Mouse (Mus musculus): ENCODE results near the gene Col16a1. TPM values are rescaled to one million over a fixed set of nuclear protein-coding genes. Genes with fewer than 3 reads are reported as not detected.

Col16a1 gene
- total and polyA plus RNA-seq, 3 experiments: 0.25 to 0.50 TPM; not detected in 1

GRCm38 (mm10) chr4:130044211-130044610 is 3.4 kb upstream of the Col16a1 start:
- TF ChIP-seq ZMIZ1 (IDR thresholded peaks at IDR 0.05; ENCODE audit: low read depth, low read length) (no peak), HCFC1 (IDR thresholded peaks at IDR 0.05; ENCODE audit: low read depth, low read length) (no peak), NRF1 (IDR thresholded peaks at IDR 0.05; ENCODE audit: insufficient read depth, low read depth, low read length, poor library complexity, severe bottlenecking) (no peak), POLR2AphosphoS5 (IDR thresholded peaks at IDR 0.05; ENCODE audit: borderline replicate concordance, low read depth, low read length) (no peak), MXI1 (IDR thresholded peaks at IDR 0.05; ENCODE audit: low read depth, low read length) (no peak)
- no peak overlapping the region for H3K4me3 ChIP-seq (ENCODE audit: control insufficient read depth in 1 of 2, insufficient read depth in 1 of 2, low read depth in 2 of 2, low read length in 2 of 2)
- no peaks in the 10 kb centered on the region for H3K36me3 ChIP-seq (ENCODE audit: control insufficient read depth in 1 of 2, insufficient read depth in 2 of 2, low read length in 2 of 2)
- no peak overlapping the region for H3K27ac ChIP-seq (ENCODE audit: control insufficient read depth, low read depth, low read length)
- H3K4me1 ChIP-seq (ENCODE audit: control insufficient read depth in 1 of 2, insufficient read depth in 2 of 2, low read length in 2 of 2): no peaks in the 10 kb centered on the region
- no peaks in the 10 kb centered on the region for H3K9me3 ChIP-seq (replicated peaks; ENCODE audit: insufficient read depth, low read length)
- H3K79me2 ChIP-seq (ENCODE audit: control insufficient read depth, insufficient read depth, low read length, poor library complexity): no peaks in the 10 kb centered on the region
- no peak overlapping the region for H3K9ac ChIP-seq (ENCODE audit: control insufficient read depth, low read depth, low read length, poor library complexity, severe bottlenecking)
- DNase-seq (ENCODE audit: low read depth, low spot score): no peak
- H3K27me3 ChIP-seq (ENCODE audit: control insufficient read depth in 1 of 2, insufficient read depth in 2 of 2, low read length in 2 of 2): peaks cover 0 to 15% of the 10 kb centered on the region in 2 experiments; a peak in 2 of 4 replicates

DNA sequence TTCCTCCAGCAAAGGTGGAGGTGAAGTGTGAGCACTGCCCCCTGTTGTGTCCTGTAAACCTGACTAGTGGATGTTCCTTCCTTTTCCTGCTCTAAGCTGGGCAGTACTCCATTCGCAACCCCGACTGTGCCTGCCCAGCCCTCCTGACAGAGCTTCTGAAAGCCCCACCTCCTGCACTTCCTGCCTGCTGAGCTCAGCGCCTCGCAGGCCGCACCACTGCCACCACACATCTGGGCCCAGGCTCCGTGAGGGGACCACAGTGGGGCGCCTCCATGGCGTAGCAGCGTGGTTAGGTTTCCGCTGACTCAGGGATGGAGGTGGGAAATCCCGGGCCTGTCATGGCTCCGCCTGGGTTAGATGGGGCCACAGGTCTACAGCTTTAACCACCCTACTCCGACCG is 2.0 kb upstream of the Col16a1 start:
- peaks cover 0 to 12% of the 10 kb centered on the region in 2 experiments; a peak in 2 of 4 replicates for H3K27me3 ChIP-seq (ENCODE audit: control insufficient read depth in 1 of 2, insufficient read depth in 2 of 2, low read length in 2 of 2)
- no peaks in the 10 kb centered on the region for H3K36me3 ChIP-seq (ENCODE audit: control insufficient read depth in 1 of 2, insufficient read depth in 2 of 2, low read length in 2 of 2)
- no peak overlapping the region for H3K9ac ChIP-seq (ENCODE audit: control insufficient read depth, low read depth, low read length, poor library complexity, severe bottlenecking)
- H3K79me2 ChIP-seq (ENCODE audit: control insufficient read depth, insufficient read depth, low read length, poor library complexity): no peaks in the 10 kb centered on the region
- H3K4me3 ChIP-seq (ENCODE audit: control insufficient read depth in 1 of 2, insufficient read depth in 1 of 2, low read depth in 2 of 2, low read length in 2 of 2): no peak overlapping the region
- no peaks in the 10 kb centered on the region for H3K4me1 ChIP-seq (ENCODE audit: control insufficient read depth in 1 of 2, insufficient read depth in 2 of 2, low read length in 2 of 2)
- no peak for DNase-seq (ENCODE audit: low read depth, low spot score)
- no peak overlapping the region for H3K27ac ChIP-seq (ENCODE audit: control insufficient read depth, low read depth, low read length)
- no peaks in the 10 kb centered on the region for H3K9me3 ChIP-seq (replicated peaks; ENCODE audit: insufficient read depth, low read length)
- no peak for TF ChIP-seq MEF2A (IDR thresholded peaks at IDR 0.05; ENCODE audit: extremely low read depth, insufficient replicate concordance, low read depth, low read length, poor library complexity, severe bottlenecking)
- TF ChIP-seq CHD1 (IDR thresholded peaks at IDR 0.05; ENCODE audit: low read depth, low read length): no peak

GRCm38 (mm10) chr4:130048203-130048479 is 501 bp downstream of the Col16a1 start:
- H3K27me3 ChIP-seq (ENCODE audit: control insufficient read depth in 1 of 2, insufficient read depth in 2 of 2, low read length in 2 of 2): peaks cover 0 to 4% of the 10 kb centered on the region in 2 experiments; a peak in 2 of 4 replicates
- no peak for DNase-seq (ENCODE audit: low read depth, low spot score)
- H3K9me3 ChIP-seq (replicated peaks; ENCODE audit: insufficient read depth, low read length): no peaks in the 10 kb centered on the region
- H3K4me1 ChIP-seq (ENCODE audit: control insufficient read depth in 1 of 2, insufficient read depth in 2 of 2, low read length in 2 of 2): no peaks in the 10 kb centered on the region
- no peak for TF ChIP-seq TAL1 (IDR thresholded peaks at IDR 0.05; ENCODE audit: low read length)
- TF ChIP-seq MYB (IDR thresholded peaks at IDR 0.05; ENCODE audit: low read depth, low read length): no peak
- TF ChIP-seq POLR2AphosphoS2 (IDR thresholded peaks at IDR 0.05; ENCODE audit: low read length): no peak
- TF ChIP-seq CHD2 (IDR thresholded peaks at IDR 0.05; ENCODE audit: low read length): no peak
- TF ChIP-seq MAZ (IDR thresholded peaks at IDR 0.05; ENCODE audit: low read depth, low read length): no peak
- TF ChIP-seq TCF12 (IDR thresholded peaks at IDR 0.05; ENCODE audit: low read depth, low read length): no peak
- no peak overlapping the region for H3K9ac ChIP-seq (ENCODE audit: control insufficient read depth, low read depth, low read length, poor library complexity, severe bottlenecking)
- no peaks in the 10 kb centered on the region for H3K36me3 ChIP-seq (ENCODE audit: control insufficient read depth in 1 of 2, insufficient read depth in 2 of 2, low read length in 2 of 2)
- H3K4me3 ChIP-seq (ENCODE audit: control insufficient read depth in 1 of 2, insufficient read depth in 1 of 2, low read depth in 2 of 2, low read length in 2 of 2): no peak overlapping the region
- no peak overlapping the region for H3K27ac ChIP-seq (ENCODE audit: control insufficient read depth, low read depth, low read length)
- H3K79me2 ChIP-seq (ENCODE audit: control insufficient read depth, insufficient read depth, low read length, poor library complexity): no peaks in the 10 kb centered on the region
